Comparison of ENCODE assay signal across 31 mouse cellular contexts in the genomic region with DNA sequence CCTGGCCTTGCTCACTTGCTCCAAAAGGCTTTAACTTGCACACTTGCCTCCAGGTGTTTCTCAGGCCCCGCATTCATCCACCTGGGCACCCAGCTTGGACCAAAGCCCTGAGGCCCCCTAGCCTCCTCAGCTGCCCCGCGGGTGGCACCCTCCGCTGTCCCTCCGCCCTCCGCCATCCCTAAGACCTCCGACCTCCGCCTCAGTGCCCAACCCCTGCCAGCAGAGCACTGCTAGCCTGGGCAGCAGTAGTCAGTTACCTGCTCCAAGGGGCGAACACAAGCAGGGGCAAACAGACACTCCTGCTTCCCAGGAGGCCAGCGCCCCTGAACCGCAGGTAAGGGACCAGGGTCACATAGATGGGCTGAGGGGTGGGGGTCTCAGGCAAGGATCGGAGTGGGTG. TPM values are rescaled to one million over a fixed set of nuclear protein-coding genes. Genes with fewer than 3 reads are reported as not detected.
DNase-seq lines count a peak whose midpoint lies in the region; ATAC-seq lines count a peak whose summit lies in the region.
"Had no signal": no experiment of that assay in that cellular context is flagged by ENCODE, and none has a peak within 500 bp of the region (broad histone marks: within the 10 kb centered on the region; RNA-seq: fewer than 3 reads in every experiment).

No protein-coding gene starts in this region.

- no peak overlapping the region for H3K9ac ChIP-seq in kidney, embryonic 16.5 days (replicated peaks; ENCODE audit: low read length)
- no peak overlapping the region for H3K9ac ChIP-seq in neural tube, embryonic 15.5 days (replicated peaks)
- no peak overlapping the region for H3K9ac ChIP-seq in embryonic facial prominence, embryonic 13.5 days
- H3K9ac ChIP-seq: hindbrain, embryonic 14.5 days; liver, embryonic 15.5 days; lung, embryonic 15.5 days; midbrain, embryonic 12.5 days; neural tube, embryonic 12.5 days had no signal

- WGBS in kidney, embryonic 16.5 days: 19% methylated on average over 12 of the region's 12 CpGs
- WGBS in neural tube, embryonic 15.5 days: 18% methylated on average over 12 of the region's 12 CpGs
- 12% methylated on average over 12 of the region's 12 CpGs for WGBS in embryonic facial prominence, embryonic 13.5 days

- 0 out of 2 replicates have a peak, but pooled peaks have one; percentile 12 for ATAC-seq in kidney, embryonic 16.5 days (ENCODE audit: low FRiP score, low TSS enrichment)
- no peak for ATAC-seq in neural tube, embryonic 15.5 days (ENCODE audit: low FRiP score)
- ATAC-seq in embryonic facial prominence, embryonic 13.5 days (ENCODE audit: insufficient number of reproducible peaks, insufficient read depth, low FRiP score, low TSS enrichment, low read depth): 0 out of 2 replicates have a peak, but pooled peaks have one; percentile 52
- ATAC-seq: intestine, postnatal 0 days had no signal

- no peaks in the 10 kb centered on the region for H3K36me3 ChIP-seq in kidney, embryonic 16.5 days (ENCODE audit: insufficient read depth, low read length)
- H3K36me3 ChIP-seq in neural tube, embryonic 15.5 days: no peaks in the 10 kb centered on the region
- H3K36me3 ChIP-seq in embryonic facial prominence, embryonic 13.5 days: no peaks in the 10 kb centered on the region
- H3K36me3 ChIP-seq: forebrain, embryonic 10.5 days; G1E; heart, embryonic 10.5 days; liver, embryonic 15.5 days; lung, embryonic 15.5 days; midbrain, embryonic 12.5 days; neural tube, embryonic 12.5 days had no signal

- no peak overlapping the region for H3K27ac ChIP-seq in kidney, embryonic 16.5 days (ENCODE audit: low read length)
- no peak overlapping the region for H3K27ac ChIP-seq in neural tube, embryonic 15.5 days (replicated peaks)
- no peak overlapping the region for H3K27ac ChIP-seq in embryonic facial prominence, embryonic 13.5 days
- H3K27ac ChIP-seq: forebrain, embryonic 10.5 days; heart, embryonic 10.5 days; hindbrain, embryonic 14.5 days; liver, embryonic 15.5 days; lung, embryonic 15.5 days; midbrain, embryonic 12.5 days; neural tube, embryonic 12.5 days had no signal

- H3K4me2 ChIP-seq in kidney, embryonic 16.5 days (replicated peaks; ENCODE audit: low read depth, low read length): no peak overlapping the region
- H3K4me2 ChIP-seq in neural tube, embryonic 15.5 days: no peak overlapping the region
- 0 out of 2 replicates have a peak overlapping the region, but pooled peaks have one; percentile 88 for H3K4me2 ChIP-seq in embryonic facial prominence, embryonic 13.5 days
- H3K4me2 ChIP-seq: liver, embryonic 15.5 days had no signal

- no peak for DNase-seq in kidney, postnatal 4 days
- peak; percentile 13 for DNase-seq in neural tube, embryonic 10.5 days (ENCODE audit: extremely low spot score, low spot score)
- no peak for DNase-seq in urinary bladder, postnatal 36 days (ENCODE audit: low spot score in 2 of 2)
- DNase-seq: adrenal gland, adult 8-10 months; B cell, adult 2 months; cerebellum, adult 2 months; cerebellum, postnatal 14 days; gastrocnemius, postnatal 25 days; heart, postnatal 36 days; kidney, adult 9 months; kidney, postnatal 25 days; thymus, postnatal 4 days had no signal

- peaks cover 41% of the 10 kb centered on the region for H3K27me3 ChIP-seq in kidney, embryonic 16.5 days (ENCODE audit: insufficient read depth, low read length)
- peaks cover 51% of the 10 kb centered on the region for H3K27me3 ChIP-seq in neural tube, embryonic 15.5 days (replicated peaks)
- H3K27me3 ChIP-seq in embryonic facial prominence, embryonic 13.5 days: peaks cover 55% of the 10 kb centered on the region

- H3K4me3 ChIP-seq in kidney, embryonic 16.5 days (ENCODE audit: low read length): no peak overlapping the region
- H3K4me3 ChIP-seq in neural tube, embryonic 15.5 days (replicated peaks): no peak overlapping the region
- H3K4me3 ChIP-seq in embryonic facial prominence, embryonic 13.5 days: no peak overlapping the region
- H3K4me3 ChIP-seq: liver, embryonic 15.5 days; lung, embryonic 15.5 days had no signal

- H3K4me1 ChIP-seq in kidney, embryonic 16.5 days (ENCODE audit: insufficient read depth, low read length): peaks cover 12% of the 10 kb centered on the region
- peaks cover 23% of the 10 kb centered on the region for H3K4me1 ChIP-seq in neural tube, embryonic 15.5 days
- peaks cover 27% of the 10 kb centered on the region for H3K4me1 ChIP-seq in embryonic facial prominence, embryonic 13.5 days
- H3K4me1 ChIP-seq: liver, embryonic 15.5 days had no signal

- H3K9me3 ChIP-seq in kidney, embryonic 16.5 days (ENCODE audit: low read length): no peaks in the 10 kb centered on the region
- H3K9me3 ChIP-seq in neural tube, embryonic 15.5 days (replicated peaks): no peaks in the 10 kb centered on the region
- no peaks in the 10 kb centered on the region for H3K9me3 ChIP-seq in embryonic facial prominence, embryonic 13.5 days
- H3K9me3 ChIP-seq: forebrain, embryonic 10.5 days; G1E; heart, embryonic 10.5 days; liver, embryonic 15.5 days; lung, embryonic 15.5 days; midbrain, embryonic 12.5 days; neural tube, embryonic 12.5 days had no signal

RNA-seq across cellular contexts. Expression of a gene that starts 21.0 kb away (rescaled TPM):
- polyA plus RNA-seq in kidney, embryonic 16.5 days (2015; fragmentation: Nextera tagmentation; extraction: Ambion mirVana): not detected in 2 replicates
- polyA plus RNA-seq in neural tube, embryonic 15.5 days (2015; fragmentation: Nextera tagmentation; extraction: Ambion mirVana): not detected in 2 replicates
- polyA plus RNA-seq in embryonic facial prominence, embryonic 13.5 days (2015; fragmentation: Nextera tagmentation; extraction: Ambion mirVana): not detected in 2 replicates
- polyA plus RNA-seq: cerebellum, adult 2 months; cortical plate, adult 2 months; embryonic facial prominence, embryonic 11.5 days; forebrain, embryonic 10.5 days; G1E; heart, embryonic 10.5 days; heart, embryonic 16.5 days; hindbrain, embryonic 14.5 days; intestine, postnatal 0 days; liver, adult 2 months; liver, embryonic 15.5 days; lung, embryonic 15.5 days; midbrain, embryonic 12.5 days; neural tube, embryonic 12.5 days; small intestine, adult 2 months; stomach, embryonic 14.5 days; thymus, postnatal 0 days had no signal

RNA-seq across cellular contexts. Expression of a gene that starts 35.4 kb away (rescaled TPM):
- polyA plus RNA-seq in kidney, embryonic 16.5 days (2015; fragmentation: Nextera tagmentation; extraction: Ambion mirVana): not detected in 2 replicates
- 0.27 TPM in 1 of 2 replicates, not detected in the other for polyA plus RNA-seq in neural tube, embryonic 15.5 days (2015; fragmentation: Nextera tagmentation; extraction: Ambion mirVana)
- not detected in 2 replicates for polyA plus RNA-seq in embryonic facial prominence, embryonic 13.5 days (2015; fragmentation: Nextera tagmentation; extraction: Ambion mirVana)
- polyA plus RNA-seq: cerebellum, adult 2 months; cortical plate, adult 2 months; embryonic facial prominence, embryonic 11.5 days; forebrain, embryonic 10.5 days; G1E; heart, embryonic 10.5 days; hindbrain, embryonic 14.5 days; liver, adult 2 months; liver, embryonic 15.5 days; midbrain, embryonic 12.5 days; neural tube, embryonic 12.5 days; stomach, embryonic 14.5 days had no signal

RNA-seq across cellular contexts. Expression of a gene that starts 42.7 kb away (rescaled TPM):
- not detected in 2 replicates for polyA plus RNA-seq in kidney, embryonic 16.5 days (2015; fragmentation: Nextera tagmentation; extraction: Ambion mirVana)
- polyA plus RNA-seq in neural tube, embryonic 15.5 days (2015; fragmentation: Nextera tagmentation; extraction: Ambion mirVana): not detected in 2 replicates
- polyA plus RNA-seq in embryonic facial prominence, embryonic 13.5 days (2015; fragmentation: Nextera tagmentation; extraction: Ambion mirVana): not detected in 2 replicates
- polyA plus RNA-seq: cerebellum, adult 2 months; cortical plate, adult 2 months; embryonic facial prominence, embryonic 11.5 days; forebrain, embryonic 10.5 days; G1E; heart, embryonic 10.5 days; heart, embryonic 16.5 days; hindbrain, embryonic 14.5 days; intestine, postnatal 0 days; liver, adult 2 months; liver, embryonic 15.5 days; lung, embryonic 15.5 days; midbrain, embryonic 12.5 days; neural tube, embryonic 12.5 days; small intestine, adult 2 months; stomach, embryonic 14.5 days; thymus, postnatal 0 days had no signal
